Mouse (Mus musculus) ES-Bruce4 (cell line): Measurements from ENCODE around the gene BC025446.

Experiments used
- CTCF ChIP-seq: IDR thresholded peaks from one replicate; pipeline ENCODE4 v1.8.1; 2011; ENCODE audit warnings: low read depth, low read length
- EP300 ChIP-seq: IDR thresholded peaks from 2 replicates; pipeline ENCODE4 v1.6.1; 2011; ENCODE audit warnings: low read depth, low read length; ENCODE audit not compliant: insufficient read depth
- POLR2A ChIP-seq: IDR thresholded peaks from one replicate; pipeline ENCODE4 v1.8.1; 2011; ENCODE audit warnings: low read length; ENCODE audit not compliant: insufficient read depth

GRCm38 (mm10) chr15:75271891-75272290 lies 55.7 kb downstream of the BC025446 start:
- no peak for TF ChIP-seq CTCF
- TF ChIP-seq EP300 = no peak
- no peak for TF ChIP-seq POLR2A
